Mouse (Mus musculus) stomach, embryonic 15.5 days (tissue): ENCODE measurements around the gene Med16. TPM values are rescaled to one million over a fixed set of nuclear protein-coding genes. Genes with fewer than 3 reads are reported as not detected.
A peak's percentile ranks its signal among the peaks of the same experiment; 100 is the strongest.

Experiments used
- ATAC-seq: fragments of 200-750 bp; cut with Nextera tagmentation; 2 replicates; pipeline ENCODE4 v1.8.0; 2017; ENCODE audit warnings: low read depth, moderate number of reproducible peaks, moderate TSS enrichment; ENCODE audit not compliant: insufficient read depth, low FRiP score
- H3K27ac ChIP-seq: fragments of 300-500 bp; sonication (generic); 2 replicates; pipeline ENCODE4 v1.5.1; 2015; ENCODE audit warnings: mild to moderate bottlenecking, inconsistent platforms
- H3K27me3 ChIP-seq: fragments of 300-500 bp; sonication (generic); replicated peaks from 2 replicates; pipeline ENCODE4 v1.6.1; 2015; ENCODE audit warnings: inconsistent platforms
- H3K36me3 ChIP-seq: fragments of 300-500 bp; sonication (generic); 2 replicates; pipeline ENCODE4 v1.6.1; 2015; ENCODE audit warnings: inconsistent platforms
- H3K4me1 ChIP-seq: fragments of 300-500 bp; sonication (generic); 2 replicates; pipeline ENCODE4 v1.6.1; 2015; ENCODE audit warnings: inconsistent platforms
- H3K4me2 ChIP-seq: fragments of 300-500 bp; sonication (generic); 2 replicates; pipeline ENCODE4 v1.6.1; 2015; ENCODE audit warnings: mild to moderate bottlenecking, inconsistent platforms
- H3K4me3 ChIP-seq: fragments of 300-500 bp; sonication (generic); replicated peaks from 2 replicates; pipeline ENCODE4 v1.5.1; 2015; ENCODE audit warnings: inconsistent platforms
- H3K9ac ChIP-seq: fragments of 300-500 bp; sonication (generic); 2 replicates; pipeline ENCODE4 v1.6.1; 2015; ENCODE audit warnings: inconsistent platforms
- H3K9me3 ChIP-seq: fragments of 300-500 bp; sonication (generic); 2 replicates; pipeline ENCODE4 v1.6.1; 2016; ENCODE audit warnings: inconsistent platforms
- WGBS: fragments of 180-500 bp; shearing (Covaris S2); methylation state at CpG from one replicate; pipeline ENCODE4 v1.1.7; 2015; 5-methylcytosine and 5-hydroxymethylcytosine counted together
- polyA plus RNA-seq: library from polyadenylated mRNA; unstranded; fragments of >200 nt; fragmentation: Nextera tagmentation; extraction: Ambion mirVana; gene quantifications from 2 replicates; pipeline ENCODE4 v1.2.1, GENCODE M21; 2015

Gene Med16
- polyA plus RNA-seq, 1 experiment from 2014 or later = 43.6 TPM

DNA sequence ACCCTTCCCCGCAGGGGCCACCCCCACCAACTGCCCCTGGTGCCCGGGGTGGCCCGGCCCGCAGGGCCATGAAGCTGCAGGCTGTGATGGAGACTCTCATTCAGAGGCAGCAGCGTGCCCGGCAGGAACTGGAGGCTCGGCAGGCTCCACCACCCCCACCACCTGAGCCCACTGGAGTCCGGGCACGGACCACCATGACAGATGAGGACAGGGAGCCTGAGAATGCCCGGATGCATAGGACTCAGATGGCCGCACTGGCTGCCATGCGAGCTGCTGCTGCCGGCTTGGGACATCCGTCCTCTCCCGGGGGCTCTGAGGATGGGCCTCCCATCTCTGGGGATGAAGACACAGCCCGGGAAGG, 22.1 kb upstream of the Med16 start:
- Histone ChIP-seq H3K27ac (no peak overlapping the region), H3K36me3 (peaks cover 8% of the 10 kb centered on the region; the same call in 1 of the 2 replicates), H3K4me1 (peaks cover 48% of the 10 kb centered on the region), H3K9ac (no peak overlapping the region), H3K4me3 (no peak overlapping the region), H3K4me2 (no peak overlapping the region), H3K9me3 (no peaks in the 10 kb centered on the region), H3K27me3 (no peaks in the 10 kb centered on the region)
- no peak for ATAC-seq
- 93% methylated on average over 16 of the region's 16 CpGs for WGBS

DNA sequence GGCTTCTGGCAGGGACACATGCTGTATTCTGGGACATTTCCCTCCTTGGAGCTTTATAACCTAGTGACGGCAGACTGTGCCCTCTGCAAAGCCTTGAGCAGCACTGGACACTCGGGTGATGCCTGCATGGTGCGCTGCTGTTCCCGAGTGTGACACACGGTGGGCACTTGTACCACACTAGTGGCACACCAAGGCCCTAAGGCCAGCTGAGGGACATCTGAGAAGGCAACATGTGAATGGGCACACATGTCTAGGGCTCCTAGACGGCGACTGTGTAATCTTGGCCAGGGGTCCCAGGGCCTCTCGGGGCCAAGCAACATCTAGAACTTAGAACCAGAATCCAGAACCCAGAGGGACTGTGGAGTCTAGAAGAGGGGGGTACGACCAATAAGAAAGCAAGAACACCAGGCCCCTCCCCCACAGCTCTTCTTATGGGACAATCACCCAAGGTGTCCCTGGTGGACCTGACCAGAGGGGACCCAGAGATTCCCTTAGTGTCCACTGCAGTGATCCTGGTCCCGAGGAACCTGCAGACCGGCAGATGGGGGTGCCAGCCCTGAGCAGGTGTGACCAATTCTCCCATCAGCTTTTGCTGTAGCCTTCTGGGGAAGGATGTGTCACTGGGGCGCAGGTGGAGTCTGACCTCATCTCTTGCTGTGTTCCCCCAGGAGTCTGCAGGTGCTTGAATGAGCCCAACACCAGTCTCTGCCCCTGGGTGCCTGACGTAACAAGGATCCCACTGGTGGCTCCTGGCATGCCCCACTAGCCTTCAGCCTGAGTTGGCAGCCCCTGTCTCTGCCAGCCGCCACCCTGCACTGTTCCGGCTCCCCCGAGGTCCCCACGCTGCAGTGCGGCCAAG, 21.5 kb upstream of the Med16 start:
- H3K9ac ChIP-seq = no peak overlapping the region
- no peak overlapping the region for H3K27ac ChIP-seq
- no peak for ATAC-seq
- H3K9me3 ChIP-seq = no peaks in the 10 kb centered on the region
- 87% methylated on average over 18 of the region's 18 CpGs for WGBS
- no peak overlapping the region for H3K4me3 ChIP-seq
- no peak overlapping the region for H3K4me2 ChIP-seq
- no peaks in the 10 kb centered on the region for H3K27me3 ChIP-seq
- H3K36me3 ChIP-seq = peaks cover 8% of the 10 kb centered on the region; the same call in 1 of the 2 replicates
- H3K4me1 ChIP-seq = peaks cover 51% of the 10 kb centered on the region

DNA sequence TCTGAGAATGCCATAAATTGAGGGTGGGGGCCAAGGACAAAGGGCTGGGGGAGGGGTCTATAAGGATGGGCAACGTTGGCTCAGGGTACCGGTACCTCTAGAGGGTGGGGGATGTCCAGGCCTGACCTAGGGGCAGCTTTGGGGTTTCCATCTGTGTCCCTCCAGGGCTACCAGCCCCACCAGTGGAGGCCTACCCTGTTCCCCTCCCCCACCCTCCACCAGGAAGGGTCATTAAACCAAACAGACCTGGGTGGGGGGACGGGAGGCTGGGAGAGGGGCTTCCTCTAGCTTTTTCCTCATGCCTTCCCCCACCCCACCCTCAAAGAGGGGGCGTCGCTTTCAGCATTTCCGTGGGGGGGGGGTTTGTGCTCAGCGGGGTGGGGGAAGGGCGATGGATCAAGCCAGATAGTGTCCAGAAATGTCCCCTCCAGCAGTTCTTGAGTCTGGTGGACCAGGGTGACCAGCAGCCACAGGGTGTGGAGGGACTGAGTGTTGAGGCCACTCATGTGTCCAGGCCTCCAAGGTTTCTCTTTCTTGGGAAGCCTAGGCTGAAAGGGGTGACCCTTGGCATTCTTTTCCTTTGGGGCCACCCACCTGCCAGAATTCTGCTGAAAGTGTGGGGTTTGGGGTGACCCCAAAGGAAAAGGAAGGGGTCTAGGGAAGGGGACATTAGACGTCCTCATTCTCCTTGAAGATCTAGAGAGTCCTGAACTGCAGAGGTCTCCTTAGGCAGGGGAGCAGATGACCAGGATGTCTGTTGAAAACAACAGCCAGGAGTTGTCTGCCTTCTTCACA, 20.4 kb upstream of the Med16 start:
- ATAC-seq = no peak
- peak overlapping the region; percentile 92 for H3K4me2 ChIP-seq
- H3K27me3 ChIP-seq = no peaks in the 10 kb centered on the region
- H3K27ac ChIP-seq = peak overlapping the region; percentile 44
- no peaks in the 10 kb centered on the region for H3K9me3 ChIP-seq
- H3K4me3 ChIP-seq = peak overlapping the region; percentile 99
- 26% methylated on average over 9 of the region's 9 CpGs for WGBS
- peaks cover 8% of the 10 kb centered on the region; the same call in 1 of the 2 replicates for H3K36me3 ChIP-seq
- H3K4me1 ChIP-seq = peaks cover 47% of the 10 kb centered on the region
- no peak overlapping the region for H3K9ac ChIP-seq

DNA sequence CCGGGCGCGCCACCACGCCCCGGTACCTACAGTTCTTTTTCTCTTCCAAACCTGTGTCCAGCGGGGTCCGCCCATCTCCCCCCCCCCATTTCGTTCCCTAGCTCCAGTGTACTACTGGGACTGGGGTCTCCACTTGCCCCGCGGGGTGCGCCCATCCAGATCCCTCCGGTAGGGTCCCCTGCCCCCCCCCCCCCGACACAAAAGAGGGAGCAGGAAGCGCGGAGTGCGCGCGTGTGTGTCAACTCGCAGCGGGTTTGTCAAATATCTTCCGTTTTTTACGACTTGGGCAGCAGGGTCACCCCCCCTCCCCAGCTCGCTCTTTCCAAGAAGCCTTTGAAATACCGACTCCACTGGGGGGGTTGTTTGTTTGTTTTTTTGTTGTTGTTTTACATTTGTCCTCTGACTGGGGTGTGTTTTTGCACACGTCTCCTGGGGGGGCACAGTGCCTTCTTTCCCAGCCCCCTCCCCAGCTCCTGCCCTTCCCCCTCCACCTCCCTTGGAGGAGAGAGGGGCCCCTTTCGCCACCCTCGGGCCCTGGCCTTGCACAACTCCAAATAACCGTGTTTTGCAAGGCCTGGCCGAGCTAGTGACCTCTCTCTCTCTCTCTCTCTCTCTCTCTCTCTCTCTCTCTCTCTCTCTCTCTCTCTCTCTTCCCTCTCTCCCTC, 19.4 kb upstream of the Med16 start:
- H3K9me3 ChIP-seq = no peaks in the 10 kb centered on the region
- peaks cover under 1% of the 10 kb centered on the region; the same call in 1 of the 2 replicates for H3K27me3 ChIP-seq
- peak overlapping the region; percentile 97 for H3K27ac ChIP-seq
- peak overlapping the region; percentile 99 for H3K4me3 ChIP-seq
- H3K36me3 ChIP-seq = peaks cover 8% of the 10 kb centered on the region; the same call in 1 of the 2 replicates
- H3K4me1 ChIP-seq = peaks cover 37% of the 10 kb centered on the region
- H3K4me2 ChIP-seq = peak overlapping the region; percentile 92
- H3K9ac ChIP-seq = peak overlapping the region; percentile 84; the same call in 1 of the 2 replicates
- under 1% methylated on average over 28 of the region's 29 CpGs for WGBS
- no peak for ATAC-seq

DNA sequence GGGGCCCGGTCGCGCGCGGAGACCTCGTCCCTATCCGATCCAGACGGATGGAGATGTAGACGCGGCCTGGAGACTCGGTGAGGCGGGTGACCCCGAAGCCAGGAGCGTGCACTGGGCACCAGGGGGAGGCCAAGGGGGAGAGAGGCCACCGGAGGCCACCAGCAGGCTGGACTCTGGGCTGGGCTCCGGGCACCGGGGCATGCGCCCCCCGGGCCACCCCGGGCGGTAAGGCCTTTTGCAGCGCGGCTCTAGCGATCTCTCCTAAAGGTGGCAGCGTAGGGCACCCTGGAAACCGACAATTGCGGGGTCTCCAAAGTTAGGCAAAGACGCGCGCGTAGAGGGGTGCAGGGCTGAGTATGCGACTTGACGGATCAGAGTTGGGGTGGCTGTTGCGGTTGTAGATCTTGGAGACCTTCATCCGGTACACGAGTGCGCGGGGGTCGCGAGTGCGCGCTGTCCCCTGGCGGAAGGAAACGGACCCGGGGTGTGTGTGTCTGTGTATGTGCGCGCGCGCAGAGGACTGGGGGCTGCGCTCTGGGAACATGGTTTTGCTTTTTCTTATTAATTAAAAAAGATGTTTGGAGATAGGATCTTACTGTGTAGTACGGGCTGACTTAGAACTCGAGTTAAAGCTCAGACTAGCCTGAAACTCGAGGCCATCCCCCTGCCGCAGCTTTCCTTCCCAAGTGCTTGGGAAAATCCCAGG, 18.8 kb upstream of the Med16 start:
- Histone ChIP-seq H3K36me3 (peaks cover 8% of the 10 kb centered on the region; the same call in 1 of the 2 replicates), H3K4me1 (peaks cover 30% of the 10 kb centered on the region)
- WGBS = under 1% methylated on average over 54 of the region's 54 CpGs

DNA sequence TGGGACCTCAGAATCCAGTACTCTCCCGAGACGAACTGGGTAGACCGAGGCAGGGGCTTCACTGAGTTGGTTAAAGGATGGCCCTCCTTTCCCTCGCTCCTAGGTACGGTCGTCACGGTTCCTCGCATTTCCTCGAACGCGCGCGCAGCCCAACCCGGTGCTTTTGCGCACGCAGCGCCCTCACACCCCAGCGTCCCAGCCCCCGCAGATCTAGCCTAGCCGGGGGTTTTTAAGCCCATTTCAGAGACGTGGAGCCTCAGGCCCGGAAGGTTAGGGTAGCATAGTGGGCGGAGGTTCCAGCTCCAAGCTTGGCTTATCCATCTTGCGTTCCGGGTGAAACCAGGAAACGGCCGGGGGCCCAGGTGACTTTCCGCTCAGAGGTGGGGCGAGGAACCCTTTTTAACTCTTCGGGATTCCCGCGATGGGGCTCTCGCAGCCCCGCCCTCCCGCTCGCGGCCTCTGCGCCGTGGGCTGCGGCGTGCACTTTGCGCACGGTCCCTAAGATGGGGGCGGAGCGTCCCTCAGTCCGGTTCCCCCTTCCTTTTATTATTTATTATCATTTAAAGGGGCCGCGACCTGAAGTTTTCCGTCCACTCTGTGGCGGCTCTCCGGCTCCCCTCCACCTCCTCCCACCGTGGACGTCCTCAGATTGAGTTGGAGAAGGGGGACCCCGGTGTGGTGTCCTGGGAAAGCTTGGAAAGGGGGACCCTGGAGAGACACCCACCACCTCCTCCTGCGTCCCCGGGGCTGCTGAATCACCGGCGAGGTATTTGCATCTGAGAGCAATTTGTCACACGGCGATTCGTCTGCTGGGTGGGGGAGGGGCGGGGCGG, 18.0 kb upstream of the Med16 start, which contains the start of gene Arid3a:
Arid3a (plus strand) TSS at position 553 of the 833 bp plus-strand sequence.
- Histone ChIP-seq H3K27me3 (peaks cover 13% of the 10 kb centered on the region), H3K4me1 (peaks cover 24% of the 10 kb centered on the region), H3K4me3 (peak within 1 kb of the TSS; percentile 99), H3K36me3 (peaks cover 3% of the 10 kb centered on the region; the same call in 1 of the 2 replicates), H3K9me3 (no peaks in the 10 kb centered on the region), H3K9ac (peak within 1 kb of the TSS; percentile 84), H3K27ac (peak within 1 kb of the TSS; percentile 97), H3K4me2 (peak within 1 kb of the TSS; percentile 92)
- WGBS = under 1% methylated on average over 63 of the region's 63 CpGs
- peak; percentile 81 for ATAC-seq

More for the DNA sequence above, 18.8 kb upstream of the Med16 start:
- ATAC-seq = peak; percentile 24; the same call in 1 of the 2 replicates
- Histone ChIP-seq H3K9ac (peak overlapping the region; percentile 84), H3K27me3 (peaks cover 8% of the 10 kb centered on the region), H3K4me3 (peak overlapping the region; percentile 99), H3K27ac (peak overlapping the region; percentile 97), H3K9me3 (no peaks in the 10 kb centered on the region), H3K4me2 (peak overlapping the region; percentile 92)

DNA sequence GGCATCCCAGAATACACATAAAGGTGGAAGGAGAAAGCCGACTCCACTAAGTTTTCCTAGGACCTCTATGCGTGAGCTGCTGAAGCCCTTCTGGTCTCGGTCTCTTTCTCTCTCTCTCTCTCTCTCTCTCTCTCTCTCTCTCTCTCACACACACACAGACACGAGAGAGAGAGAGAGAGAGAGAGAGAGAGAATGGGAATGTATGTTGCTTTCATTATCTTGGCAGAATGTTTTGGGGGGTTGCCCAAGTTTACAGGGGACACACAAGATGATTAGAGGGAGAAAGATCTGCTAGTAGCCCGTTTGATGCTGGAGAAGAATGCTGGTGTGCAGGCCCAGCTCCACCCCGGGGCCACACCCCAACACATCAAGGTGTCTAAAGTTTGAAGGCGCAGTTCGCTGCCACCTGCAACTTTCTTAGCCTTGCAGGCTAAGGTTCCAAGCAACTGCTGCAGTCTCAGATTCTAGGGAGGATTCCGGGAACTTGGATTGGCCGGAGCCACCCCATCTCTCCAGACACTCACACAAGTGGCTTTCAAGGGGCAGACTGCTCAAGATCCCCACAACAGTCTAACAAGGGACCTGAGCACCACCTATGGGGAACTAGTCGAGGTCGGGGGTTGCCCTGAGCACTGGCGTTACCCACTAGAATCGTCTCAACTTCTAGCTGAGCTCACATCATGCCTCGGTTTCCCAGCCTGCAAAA, 17.2 kb upstream of the Med16 start:
- peak overlapping the region; percentile 99 for H3K4me3 ChIP-seq
- ATAC-seq = no peak
- H3K27ac ChIP-seq = peak overlapping the region; percentile 97
- peaks cover 28% of the 10 kb centered on the region for H3K4me1 ChIP-seq
- H3K9me3 ChIP-seq = no peaks in the 10 kb centered on the region
- H3K9ac ChIP-seq = peak overlapping the region; percentile 54; the same call in 1 of the 2 replicates
- no peaks in the 10 kb centered on the region for H3K36me3 ChIP-seq
- WGBS = 9% methylated on average over 14 of the region's 15 CpGs
- H3K27me3 ChIP-seq = peaks cover 21% of the 10 kb centered on the region
- peak overlapping the region; percentile 92 for H3K4me2 ChIP-seq

DNA sequence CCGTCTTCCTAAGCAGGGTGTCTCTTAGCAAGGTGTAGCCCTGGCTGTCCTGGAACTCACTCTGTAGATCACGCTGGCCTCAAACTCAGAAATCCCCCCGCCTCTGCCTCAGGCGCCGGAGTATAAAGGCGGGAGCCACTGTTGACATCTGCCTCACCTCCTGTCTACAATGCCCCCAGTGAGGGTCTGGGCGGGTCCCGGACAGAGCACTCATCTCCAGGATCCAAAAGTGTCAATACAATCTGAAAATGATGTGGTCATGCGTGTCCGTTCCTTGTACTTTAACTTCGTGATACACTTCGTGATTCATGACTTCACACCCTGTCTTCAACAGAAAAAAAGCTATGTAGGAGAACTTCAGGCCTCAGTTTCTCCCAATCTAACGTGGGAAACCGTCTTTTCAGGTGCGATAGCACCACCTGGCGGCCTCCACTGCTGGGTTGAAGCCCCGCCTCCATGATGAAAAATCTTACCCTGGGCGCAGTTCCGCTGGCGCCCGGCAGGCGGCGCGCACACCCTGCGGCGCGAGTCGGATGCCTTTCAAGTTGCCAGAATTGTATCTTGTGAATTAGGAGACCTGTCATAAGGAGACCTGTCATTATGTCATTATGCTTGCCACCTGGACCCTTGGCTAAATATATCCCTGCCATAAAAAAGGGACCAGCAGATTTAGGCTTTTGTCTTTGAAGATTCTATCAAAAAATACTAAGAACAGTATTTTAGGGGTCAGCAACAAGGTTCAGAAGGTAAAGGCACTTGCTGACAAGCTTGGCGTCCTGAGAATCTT, 16.5 kb upstream of the Med16 start:
- no peak for ATAC-seq

DNA sequence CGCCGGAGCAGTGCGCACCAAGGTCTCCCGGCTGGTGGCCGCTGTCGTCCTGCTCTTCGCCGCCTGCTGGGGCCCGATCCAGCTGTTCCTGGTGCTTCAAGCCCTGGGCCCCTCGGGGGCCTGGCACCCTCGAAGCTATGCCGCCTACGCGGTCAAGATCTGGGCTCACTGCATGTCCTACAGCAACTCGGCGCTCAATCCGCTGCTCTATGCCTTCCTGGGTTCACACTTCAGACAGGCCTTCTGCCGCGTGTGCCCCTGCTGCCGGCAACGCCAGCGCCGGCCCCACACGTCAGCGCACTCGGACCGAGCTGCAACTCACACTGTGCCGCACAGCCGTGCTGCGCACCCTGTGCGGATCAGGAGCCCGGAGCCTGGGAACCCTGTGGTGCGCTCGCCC, 12.8 kb upstream of the Med16 start:
- Histone ChIP-seq H3K36me3 (no peaks in the 10 kb centered on the region), H3K9me3 (no peaks in the 10 kb centered on the region), H3K4me3 (peak overlapping the region; percentile 29), H3K27me3 (peaks cover 55% of the 10 kb centered on the region), H3K9ac (no peak overlapping the region), H3K4me1 (peaks cover 53% of the 10 kb centered on the region), H3K4me2 (peak overlapping the region; percentile 53), H3K27ac (no peak overlapping the region)
- WGBS = 3% methylated on average over 34 of the region's 34 CpGs
- ATAC-seq = no peak

More for the DNA sequence above, 16.5 kb upstream of the Med16 start:
- Histone ChIP-seq H3K27me3 (peaks cover 29% of the 10 kb centered on the region), H3K4me2 (peak overlapping the region; percentile 92), H3K27ac (peak overlapping the region; percentile 2; the same call in 1 of the 2 replicates), H3K9ac (no peak overlapping the region), H3K9me3 (no peaks in the 10 kb centered on the region), H3K36me3 (no peaks in the 10 kb centered on the region), H3K4me1 (peaks cover 34% of the 10 kb centered on the region), H3K4me3 (no peak overlapping the region)
- WGBS = 11% methylated on average over 29 of the region's 29 CpGs
